Mouse (Mus musculus) right cerebral cortex, postnatal 4 days (tissue): ENCODE measurements around the gene Olfr1371.
A peak's percentile ranks its signal among the peaks of the same experiment; 100 is the strongest.
"Not testable (repeated sequence)": the region's sequence is repeated elsewhere in the genome, so short reads cannot be mapped to it uniquely, and the experiment has no call there.

Source experiments
- DNase-seq: peaks from one replicate; pipeline ENCODE4 v3.0.0-alpha.2; 2022

Olfr1371 gene

GRCm38 (mm10) chr11:52223968-52224682 is 10.3 kb upstream of the Olfr1371 start:
- no peak for DNase-seq

DNA sequence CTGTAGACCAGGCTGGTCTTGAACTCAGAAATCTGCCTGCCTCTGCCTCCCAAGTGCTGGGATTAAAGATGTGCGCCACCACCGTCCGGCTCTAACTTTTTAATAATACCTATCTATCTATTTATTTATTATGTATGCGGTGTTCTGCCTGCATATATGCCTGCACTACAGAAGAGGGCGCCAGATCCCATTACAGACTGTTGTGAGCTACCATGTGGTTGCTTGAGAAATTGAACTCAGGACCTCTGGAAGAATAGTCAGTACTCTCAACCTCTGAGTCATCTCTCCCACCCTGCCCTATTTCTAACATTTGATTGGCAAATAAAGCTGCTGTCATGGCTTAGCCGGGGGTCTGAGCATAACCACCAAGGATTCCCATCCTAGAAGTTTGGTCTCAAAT is 9.1 kb upstream of the Olfr1371 start:
- DNase-seq = no peak

DNA sequence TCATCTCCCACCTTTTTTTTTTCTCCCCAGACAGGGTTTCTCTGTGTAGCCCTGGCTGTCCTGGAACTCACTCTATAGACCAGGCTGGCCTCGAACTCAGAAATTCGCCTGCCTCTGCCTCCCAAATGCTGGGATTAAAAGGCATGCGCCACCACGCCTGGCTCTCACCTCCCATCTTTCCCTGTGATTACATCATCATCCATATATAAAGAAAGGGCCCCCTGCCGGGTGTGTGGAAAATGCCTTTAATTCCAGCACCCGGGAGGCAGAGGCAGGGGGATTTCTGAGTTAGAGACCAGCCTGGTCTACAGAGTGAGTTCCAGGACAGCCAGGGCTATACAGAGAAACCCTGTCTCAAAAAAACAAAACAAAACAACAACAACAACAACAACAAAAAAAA is 8.1 kb upstream of the Olfr1371 start:
- DNase-seq = not testable (repeated sequence)

DNA sequence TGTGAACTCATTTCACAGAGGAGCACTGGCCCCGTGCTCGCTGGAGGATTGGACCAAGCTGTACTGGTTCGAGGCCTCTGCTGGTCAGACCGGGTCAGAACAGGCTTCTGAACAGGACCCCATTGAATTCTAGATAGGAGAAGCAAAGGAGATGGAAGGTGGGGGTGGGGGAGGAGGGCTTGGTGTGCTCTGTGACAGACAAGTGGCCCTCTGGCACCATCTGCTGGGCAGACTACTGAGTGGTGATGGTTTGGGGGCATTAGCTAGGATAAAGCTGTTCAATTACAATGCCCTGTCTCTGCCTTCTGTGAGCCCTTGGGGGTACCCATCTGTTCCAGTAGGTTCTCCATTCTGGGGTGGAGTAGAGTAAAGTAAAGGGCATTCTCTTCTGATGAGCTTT is 6.5 kb upstream of the Olfr1371 start:
- DNase-seq = peak; percentile 86

- not testable (repeated sequence) for DNase-seq
Observed at GRCm38 (mm10) chr11:52196496-52197023, 17.2 kb downstream of the Olfr1371 start.

DNA sequence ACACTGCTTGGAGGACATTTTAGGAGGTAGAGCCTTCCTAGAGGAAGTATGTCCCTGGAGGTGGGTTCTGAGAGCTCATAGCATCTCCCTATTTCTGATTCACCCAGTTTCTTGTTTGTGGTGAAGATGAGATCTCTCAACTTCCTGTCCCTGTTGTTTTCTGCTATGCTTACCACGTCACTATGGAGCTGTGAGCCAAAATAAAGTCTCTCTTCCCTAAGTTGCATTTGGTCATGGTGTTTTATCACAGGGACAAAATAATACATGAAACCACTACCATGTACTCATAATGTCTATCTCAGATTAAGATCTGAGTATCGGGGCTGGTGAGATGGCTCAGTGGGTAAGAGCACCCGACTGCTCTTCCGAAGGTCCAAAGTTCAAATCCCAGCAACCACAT is 33.1 kb downstream of the Olfr1371 start:
- DNase-seq = not testable (repeated sequence)

DNA sequence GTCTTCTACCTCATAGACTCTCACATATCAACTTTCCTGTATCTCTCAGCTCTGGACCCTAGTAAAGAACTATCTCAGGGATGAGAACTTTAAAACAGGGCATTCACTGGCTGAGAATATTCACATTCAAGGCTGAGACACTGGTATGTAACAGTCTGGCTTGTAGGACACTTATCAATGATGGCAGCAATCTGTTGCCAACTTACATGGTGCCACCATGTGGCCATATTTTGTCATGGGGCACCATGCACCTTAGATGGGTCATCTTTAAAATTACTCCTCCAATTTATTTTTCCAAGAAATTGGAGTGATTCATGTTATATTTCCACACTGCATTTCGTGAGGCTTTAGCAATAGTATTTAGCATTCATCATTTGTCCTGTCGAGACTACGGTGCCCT is 33.9 kb downstream of the Olfr1371 start:
- DNase-seq = not testable (repeated sequence)

GRCm38 (mm10) chr11:52168461-52168860 is 45.3 kb downstream of the Olfr1371 start:
- DNase-seq = no peak

- not testable (repeated sequence) for DNase-seq
Observed at GRCm38 (mm10) chr11:52167901-52168302, 45.9 kb downstream of the Olfr1371 start.

GRCm38 (mm10) chr11:52167126-52167525 is 46.7 kb downstream of the Olfr1371 start:
- no peak for DNase-seq

GRCm38 (mm10) chr11:52163926-52164325 is 49.9 kb downstream of the Olfr1371 start:
- no peak for DNase-seq
